Mouse (Mus musculus) myocyte (in vitro differentiated cells): ENCODE measurements around the gene Ehbp1l1. TPM values are rescaled to one million over a fixed set of nuclear protein-coding genes. Genes with fewer than 3 reads are reported as not detected.

Experiments
- H3K27me3 ChIP-seq: one replicate; pipeline ENCODE4 v1.6.1; 2011; ENCODE audit not compliant: control insufficient read depth, insufficient read depth, insufficient read length
- H3K36me3 ChIP-seq: one replicate; pipeline ENCODE4 v1.6.1; 2011; ENCODE audit not compliant: control insufficient read depth, insufficient read depth
- H3K4me2 ChIP-seq: one replicate; pipeline ENCODE4 v1.6.1; 2011; ENCODE audit warnings: low read depth, control low read depth
- H3K4me3 ChIP-seq: one replicate; pipeline ENCODE4 v1.5.1; 2011; ENCODE audit warnings: mild to moderate bottlenecking, control low read depth, moderate library complexity
- H3K79me2 ChIP-seq: one replicate; pipeline ENCODE4 v1.6.1; 2011; ENCODE audit not compliant: control insufficient read depth, insufficient read depth
- H3ac ChIP-seq: one replicate; pipeline ENCODE4 v1.6.1; 2011; ENCODE audit not compliant: control insufficient read depth, insufficient read length
- CEBPB ChIP-seq: IDR thresholded peaks from 2 replicates; pipeline ENCODE4 v1.6.1; 2011; ENCODE audit warnings: mild to moderate bottlenecking, moderate library complexity; ENCODE audit not compliant: poor library complexity, insufficient read depth, severe bottlenecking
- E2F4 ChIP-seq: IDR thresholded peaks from one replicate; pipeline ENCODE4 v1.6.1; 2011; ENCODE audit warnings: mild to moderate bottlenecking, control low read depth, moderate library complexity; ENCODE audit not compliant: insufficient read depth
- MYOD1 ChIP-seq, 3 experiments: IDR thresholded peaks; one replicate each; pipeline ENCODE4 v1.6.1; 2011; ENCODE audit warnings: control low read depth in 2 of 3, low read depth in 2 of 3, mild to moderate bottlenecking in 2 of 3, moderate library complexity in 1 of 3; ENCODE audit not compliant: insufficient read length in 2 of 3, control insufficient read depth in 1 of 3
- MYOG ChIP-seq, 3 experiments: IDR thresholded peaks; one replicate each; pipeline ENCODE4 v1.6.1; 2011; ENCODE audit warnings: control low read depth in 2 of 3, low read depth in 2 of 3, mild to moderate bottlenecking in 2 of 3; ENCODE audit not compliant: insufficient read length in 2 of 3, control insufficient read depth in 1 of 3, insufficient read depth in 1 of 3
- POLR2A ChIP-seq: IDR thresholded peaks from one replicate; pipeline ENCODE4 v1.6.1; 2011; ENCODE audit warnings: low read depth, mild to moderate bottlenecking, control low read depth, moderate library complexity; ENCODE audit not compliant: insufficient read length
- POLR2AphosphoS2 ChIP-seq: IDR thresholded peaks from one replicate; pipeline ENCODE4 v1.6.1; 2011; ENCODE audit warnings: low read depth, control low read depth; ENCODE audit not compliant: insufficient read length
- REST ChIP-seq: IDR thresholded peaks from one replicate; pipeline ENCODE4 v1.6.1; 2011; ENCODE audit warnings: mild to moderate bottlenecking, control low read depth, moderate library complexity; ENCODE audit not compliant: insufficient read depth, insufficient read length
- SRF ChIP-seq: IDR thresholded peaks from one replicate; pipeline ENCODE4 v1.6.1; 2011; ENCODE audit warnings: low read depth; ENCODE audit not compliant: control insufficient read depth, insufficient read length
- TCF12 ChIP-seq: IDR thresholded peaks from one replicate; pipeline ENCODE4 v1.6.1; 2011; ENCODE audit warnings: mild to moderate bottlenecking, control low read depth; ENCODE audit not compliant: poor library complexity, insufficient read depth, severe bottlenecking
- TCF3 ChIP-seq: IDR thresholded peaks from one replicate; pipeline ENCODE4 v1.6.1; 2011; ENCODE audit warnings: low read depth, control low read depth; ENCODE audit not compliant: insufficient read length
- USF1 ChIP-seq: IDR thresholded peaks from one replicate; pipeline ENCODE4 v1.6.1; 2011; ENCODE audit warnings: low read depth, mild to moderate bottlenecking, control low read depth, moderate library complexity
- polyA plus RNA-seq: library from polyadenylated mRNA; unstranded; fragments of >200 nt; fragmentation: generic; extraction: Trizol; gene quantifications from one replicate; pipeline ENCODE4 v1.2.1, GENCODE M21; 2012; ENCODE audit warnings: missing spikeins

Gene Ehbp1l1
- polyA plus RNA-seq, 1 experiment, result 97.4 TPM

GRCm38 (mm10) chr19:5749476-5749875 lies 23.4 kb upstream of the Ehbp1l1 start:
- Histone ChIP-seq H3K79me2 (peaks cover 3% of the 10 kb centered on the region), H3K4me3 (no peak overlapping the region), H3K36me3 (no peaks in the 10 kb centered on the region), H3ac (no peak overlapping the region), H3K27me3 (no peaks in the 10 kb centered on the region), H3K4me2 (peak overlapping the region; percentile 43)
- TF ChIP-seq SRF (no peak), POLR2A (no peak), MYOG (IDR thresholded peaks at IDR 0.05; ENCODE audit: control insufficient read depth in 1 of 3, insufficient read depth in 1 of 3, insufficient read length in 2 of 3, low read depth in 2 of 3) (no peak), POLR2AphosphoS2 (no peak), USF1 (no peak), CEBPB (no peak), TCF3 (no peak), TCF12 (no peak), E2F4 (no peak), MYOD1 (IDR thresholded peaks at IDR 0.05; ENCODE audit: control insufficient read depth in 1 of 3, insufficient read length in 2 of 3, low read depth in 2 of 3) (no peak), REST (no peak)

GRCm38 (mm10) chr19:5746907-5747363 lies 20.8 kb upstream of the Ehbp1l1 start:
- no peaks in the 10 kb centered on the region for H3K36me3 ChIP-seq
- H3ac ChIP-seq, result no peak overlapping the region
- H3K27me3 ChIP-seq, result no peaks in the 10 kb centered on the region
- H3K4me2 ChIP-seq, result no peak overlapping the region
- H3K79me2 ChIP-seq, result peaks cover 18% of the 10 kb centered on the region
- TF ChIP-seq USF1, result peak; percentile 5
- no peak for TF ChIP-seq TCF12
- TF ChIP-seq E2F4, result no peak
- no peak for TF ChIP-seq SRF
- TF ChIP-seq REST, result no peak
- no peak for TF ChIP-seq POLR2A
- no peak for TF ChIP-seq POLR2AphosphoS2
- TF ChIP-seq MYOG (IDR thresholded peaks at IDR 0.05; ENCODE audit: control insufficient read depth in 1 of 3, insufficient read depth in 1 of 3, insufficient read length in 2 of 3, low read depth in 2 of 3), result no peak
- no peak overlapping the region for H3K4me3 ChIP-seq

GRCm38 (mm10) chr19:5745756-5746710 lies 19.9 kb upstream of the Ehbp1l1 start:
- Histone ChIP-seq H3K79me2 (peaks cover 19% of the 10 kb centered on the region), H3K4me2 (no peak overlapping the region), H3K36me3 (no peaks in the 10 kb centered on the region), H3ac (no peak overlapping the region), H3K27me3 (no peaks in the 10 kb centered on the region), H3K4me3 (no peak overlapping the region)
- TF ChIP-seq CEBPB (no peak), POLR2A (no peak), MYOG (IDR thresholded peaks at IDR 0.05; ENCODE audit: control insufficient read depth in 1 of 3, insufficient read depth in 1 of 3, insufficient read length in 2 of 3, low read depth in 2 of 3) (no peak), MYOD1 (IDR thresholded peaks at IDR 0.05; ENCODE audit: control insufficient read depth in 1 of 3, insufficient read length in 2 of 3, low read depth in 2 of 3) (no peak)

GRCm38 (mm10) chr19:5743576-5743975 lies 17.5 kb upstream of the Ehbp1l1 start:
- Histone ChIP-seq H3K79me2 (peaks cover 19% of the 10 kb centered on the region), H3K4me3 (peak overlapping the region; percentile 76), H3ac (peak overlapping the region; percentile 50), H3K4me2 (peak overlapping the region; percentile 91), H3K27me3 (no peaks in the 10 kb centered on the region), H3K36me3 (no peaks in the 10 kb centered on the region)
- TF ChIP-seq POLR2A, result peak; percentile 25
- TF ChIP-seq MYOG (IDR thresholded peaks at IDR 0.05; ENCODE audit: control insufficient read depth in 1 of 3, insufficient read depth in 1 of 3, insufficient read length in 2 of 3, low read depth in 2 of 3), result peak in 1 of 3 experiments; percentile 21
- TF ChIP-seq POLR2AphosphoS2, result no peak
- no peak for TF ChIP-seq REST
- TF ChIP-seq USF1, result no peak
- TF ChIP-seq MYOD1 (IDR thresholded peaks at IDR 0.05; ENCODE audit: control insufficient read depth in 1 of 3, insufficient read length in 2 of 3, low read depth in 2 of 3), result peak in 1 of 3 experiments; percentile 49

GRCm38 (mm10) chr19:5742241-5742641 lies 16.1 kb upstream of the Ehbp1l1 start:
- no peaks in the 10 kb centered on the region for H3K27me3 ChIP-seq
- H3ac ChIP-seq, result peak overlapping the region; percentile 50
- peak overlapping the region; percentile 91 for H3K4me2 ChIP-seq
- no peaks in the 10 kb centered on the region for H3K36me3 ChIP-seq
- TF ChIP-seq MYOG (IDR thresholded peaks at IDR 0.05; ENCODE audit: control insufficient read depth in 1 of 3, insufficient read depth in 1 of 3, insufficient read length in 2 of 3, low read depth in 2 of 3), result peak in 1 of 3 experiments; percentile 2
- TF ChIP-seq MYOD1 (IDR thresholded peaks at IDR 0.05; ENCODE audit: control insufficient read depth in 1 of 3, insufficient read length in 2 of 3, low read depth in 2 of 3), result peak in 1 of 3 experiments; percentile 20
- TF ChIP-seq POLR2AphosphoS2, result no peak
- peak overlapping the region; percentile 76 for H3K4me3 ChIP-seq
- H3K79me2 ChIP-seq, result peaks cover 19% of the 10 kb centered on the region
